15 mouse cellular contexts compared by ENCODE assay signal in the genomic region with DNA sequence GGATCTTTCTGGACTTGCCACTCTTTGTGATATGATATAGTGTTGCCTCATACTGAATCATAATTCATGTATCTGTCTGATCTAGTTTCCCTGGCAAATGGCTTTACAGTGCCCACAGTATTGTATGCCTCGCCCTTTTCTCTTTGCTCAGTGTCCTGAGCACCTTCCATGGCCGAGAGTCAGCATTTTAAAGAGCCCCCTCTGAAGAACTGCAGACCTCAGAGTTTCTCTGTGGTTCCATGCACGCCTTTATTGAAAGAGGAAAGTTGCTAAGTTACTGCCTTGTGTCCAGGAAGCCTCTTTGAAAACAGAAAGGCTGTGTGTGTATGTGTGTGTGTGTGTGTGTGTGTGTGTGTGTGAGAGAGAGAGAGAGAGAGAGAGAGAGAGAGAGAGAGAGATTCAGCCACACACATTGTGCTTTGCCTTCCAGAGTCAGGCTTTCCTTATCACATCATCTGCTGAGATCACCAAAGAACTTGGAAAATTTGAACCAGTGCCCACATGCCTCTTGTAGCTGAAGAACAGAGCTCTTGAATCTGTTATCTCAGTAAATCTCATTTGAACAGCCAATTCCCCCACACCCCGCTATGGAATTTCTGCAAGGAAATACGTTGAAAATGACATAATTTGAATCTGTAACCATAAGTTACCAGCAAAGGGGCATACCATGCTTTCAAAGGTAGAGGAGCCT.
DNase-seq lines count a peak whose midpoint lies in the region; ATAC-seq and TF ChIP-seq lines count a peak whose summit lies in the region.
"Had no signal": no experiment of that assay in that cellular context is flagged by ENCODE, and none has a peak within 500 bp of the region (broad histone marks: within the 10 kb centered on the region; RNA-seq: fewer than 3 reads in every experiment).

No protein-coding gene starts in this region.

- H3K36me3 ChIP-seq in midbrain, postnatal 0 days (ENCODE audit: insufficient read depth, low read length), result no peaks in the 10 kb centered on the region
- H3K36me3 ChIP-seq in midbrain, embryonic 10.5 days, result no peaks in the 10 kb centered on the region

- DNase-seq in gastrocnemius, adult 18-20 months (ENCODE audit: low spot score), result peak; percentile 42
- no peak for DNase-seq in gastrocnemius, postnatal 25 days
- DNase-seq in midbrain, postnatal 0 days (ENCODE audit: low spot score), result peak; percentile 17
- DNase-seq in midbrain, embryonic 10.5 days (ENCODE audit: low spot score), result no peak
- peak; percentile 46 for DNase-seq in kidney, postnatal 10 days
- DNase-seq in skeletal muscle tissue, adult 2 months (ENCODE audit: low read depth, low spot score), result peak; percentile 75
- DNase-seq in urinary bladder, postnatal 4 days (ENCODE audit: low spot score in 2 of 2), result no peak
- DNase-seq in cerebellum, adult 11 months, result no peak
- DNase-seq: cerebellum, postnatal 14 days; gastrocnemius, postnatal 10 days; heart, postnatal 36 days; left cerebral cortex, postnatal 4 days; thymus, adult 18-20 months had no signal

- H3K4me3 ChIP-seq in midbrain, postnatal 0 days (ENCODE audit: low read depth, low read length), result no peak overlapping the region
- H3K4me3 ChIP-seq in midbrain, embryonic 10.5 days, result no peak overlapping the region

- H3K27ac ChIP-seq in midbrain, postnatal 0 days (ENCODE audit: low read depth, low read length), result no peak overlapping the region
- no peak overlapping the region for H3K27ac ChIP-seq in midbrain, embryonic 10.5 days (replicated peaks)
- H3K27ac ChIP-seq: macrophage had no signal

- H3K9me3 ChIP-seq in midbrain, postnatal 0 days (ENCODE audit: low read length), result no peaks in the 10 kb centered on the region
- no peaks in the 10 kb centered on the region for H3K9me3 ChIP-seq in midbrain, embryonic 10.5 days (replicated peaks)

- no peaks in the 10 kb centered on the region for H3K4me1 ChIP-seq in midbrain, postnatal 0 days (ENCODE audit: insufficient read depth, low read length)
- peaks cover 5% of the 10 kb centered on the region for H3K4me1 ChIP-seq in midbrain, embryonic 10.5 days

- no peak for ATAC-seq in midbrain, postnatal 0 days (ENCODE audit: low FRiP score)

- no peak overlapping the region for H3K4me2 ChIP-seq in midbrain, postnatal 0 days (ENCODE audit: low read depth, low read length, poor library complexity, severe bottlenecking)

- H3K9ac ChIP-seq in midbrain, postnatal 0 days (replicated peaks; ENCODE audit: low read length, poor library complexity, severe bottlenecking), result no peak overlapping the region

- no peak for TF ChIP-seq CTCF in midbrain, postnatal 0 days (IDR thresholded peaks at IDR 0.05)

- no peaks in the 10 kb centered on the region for H3K27me3 ChIP-seq in midbrain, postnatal 0 days (ENCODE audit: insufficient read depth, low read length)
- H3K27me3 ChIP-seq in midbrain, embryonic 10.5 days (ENCODE audit: low read depth, poor library complexity, severe bottlenecking), result no peaks in the 10 kb centered on the region
- H3K27me3 ChIP-seq: CH12.LX had no signal

- WGBS in midbrain, postnatal 0 days, result 64% methylated on average over 5 of the region's 5 CpGs
- WGBS in midbrain, embryonic 10.5 days, result 75% methylated on average over 5 of the region's 5 CpGs

Comparison
In these comparisons a context has a peak if more than half of its experiments do, and no peak if none do; other contexts are left out.
1. DNase-seq: peak in gastrocnemius, adult 18-20 months (single experiment), midbrain, postnatal 0 days (single experiment), kidney, postnatal 10 days (single experiment) and skeletal muscle tissue, adult 2 months (single experiment); none in gastrocnemius, postnatal 25 days (single experiment), midbrain, embryonic 10.5 days (single experiment), urinary bladder, postnatal 4 days (0 of 2) and cerebellum, adult 11 months (single experiment).